In the genomic region with DNA sequence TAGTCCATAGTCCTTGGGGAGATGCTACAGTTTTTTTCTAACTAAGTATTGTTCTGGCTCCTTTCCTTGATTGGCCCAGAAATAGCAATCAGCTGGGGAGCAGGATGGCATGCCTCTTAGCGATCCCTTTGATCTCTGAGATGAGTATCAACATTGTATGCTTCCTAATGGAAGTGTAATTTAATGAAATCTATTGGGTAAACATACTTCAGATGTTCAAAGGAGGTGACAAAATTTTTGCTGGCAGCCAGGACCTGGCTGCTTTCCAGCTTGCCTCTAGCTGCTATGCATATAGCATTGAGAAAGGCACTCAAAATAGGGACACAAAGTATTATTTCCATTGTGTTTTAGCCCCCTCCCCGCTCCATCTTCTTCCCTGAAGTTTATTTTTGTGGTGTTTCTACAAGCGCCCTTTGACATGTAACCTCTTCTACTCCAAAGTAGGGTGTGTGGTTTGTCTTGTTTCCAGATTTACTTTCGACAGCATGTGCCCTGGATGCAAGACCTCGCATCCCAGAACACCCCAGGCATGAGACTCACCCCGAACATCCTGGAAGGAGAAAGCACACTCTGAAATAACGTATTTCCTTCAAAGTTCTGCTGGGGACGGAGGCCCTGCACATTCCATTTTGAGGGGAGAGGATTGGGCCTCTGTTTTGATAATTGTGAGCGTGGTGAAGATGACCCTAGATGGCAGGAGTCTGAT, we compare ENCODE assay signal across 19 mouse cellular contexts. TPM values are rescaled to one million over a fixed set of nuclear protein-coding genes. Genes with fewer than 3 reads are reported as not detected.
DNase-seq lines count a peak whose midpoint lies in the region; ATAC-seq and TF ChIP-seq lines count a peak whose summit lies in the region.
"Had no signal": no experiment of that assay in that cellular context is flagged by ENCODE, and none has a peak within 500 bp of the region (broad histone marks: within the 10 kb centered on the region; RNA-seq: fewer than 3 reads in every experiment).

No protein-coding gene starts in this region.

- peaks cover 14% of the 10 kb centered on the region; the same call in 1 of the 2 replicates for H3K4me1 ChIP-seq in lung, embryonic 14.5 days (ENCODE audit: insufficient read depth)
- H3K4me1 ChIP-seq in lung, adult 2 months (ENCODE audit: control insufficient read depth, insufficient read depth, low read length), result no peaks in the 10 kb centered on the region; the same call in 1 of the 2 replicates
- H3K4me1 ChIP-seq in midbrain, postnatal 0 days (ENCODE audit: insufficient read depth, low read length), result no peaks in the 10 kb centered on the region; the same call in 1 of the 2 replicates
- H3K4me1 ChIP-seq: forebrain, embryonic 12.5 days had no signal

- no peaks in the 10 kb centered on the region for H3K9me3 ChIP-seq in lung, embryonic 14.5 days (ENCODE audit: low read depth, low read length)
- H3K9me3 ChIP-seq in midbrain, postnatal 0 days (ENCODE audit: low read length), result no peaks in the 10 kb centered on the region
- H3K9me3 ChIP-seq: forebrain, embryonic 12.5 days had no signal

- H3K4me2 ChIP-seq in lung, embryonic 14.5 days, result no peak overlapping the region
- no peak overlapping the region for H3K4me2 ChIP-seq in midbrain, postnatal 0 days (ENCODE audit: low read depth, low read length, poor library complexity, severe bottlenecking)
- H3K4me2 ChIP-seq: forebrain, embryonic 12.5 days had no signal

- H3K9ac ChIP-seq in lung, embryonic 14.5 days, result no peak overlapping the region
- H3K9ac ChIP-seq in midbrain, postnatal 0 days (replicated peaks; ENCODE audit: low read length, poor library complexity, severe bottlenecking), result no peak overlapping the region
- H3K9ac ChIP-seq: forebrain, embryonic 12.5 days had no signal

- DNase-seq in embryo, embryonic 10.5 days (ENCODE audit: low spot score), result peak; percentile 7
- DNase-seq in embryo, embryonic 11 days, result no peak
- peak; percentile 90 for DNase-seq in lung, embryonic 14.5 days
- no peak for DNase-seq in lung, adult 2 months
- peak; percentile 39 for DNase-seq in lung, postnatal 36 days
- DNase-seq in midbrain, postnatal 0 days (ENCODE audit: low spot score), result peak; percentile 12
- DNase-seq in frontal cortex, postnatal 14 days (ENCODE audit: low spot score in 2 of 2), result no peak
- DNase-seq in gastrocnemius, postnatal 10 days, result no peak
- DNase-seq: adrenal gland, adult 8-10 months; gastrocnemius, postnatal 25 days; kidney, adult 8-10 months; kidney, postnatal 14 days; layer of hippocampus, postnatal 36 days; right cerebral cortex, adult 18-20 months; thymus, postnatal 14 days had no signal

- H3K27me3 ChIP-seq in lung, embryonic 14.5 days (ENCODE audit: insufficient read depth, low read length), result no peaks in the 10 kb centered on the region
- no peaks in the 10 kb centered on the region for H3K27me3 ChIP-seq in midbrain, postnatal 0 days (ENCODE audit: insufficient read depth, low read length)
- H3K27me3 ChIP-seq: forebrain, embryonic 12.5 days; Patski had no signal

- TF ChIP-seq POLR2A in lung, adult 2 months (IDR thresholded peaks at IDR 0.05; ENCODE audit: borderline replicate concordance, extremely low read depth, low read depth, low read length), result no peak

- ATAC-seq in lung, embryonic 14.5 days (ENCODE audit: insufficient read depth), result peak; percentile 85
- no peak for ATAC-seq in midbrain, postnatal 0 days (ENCODE audit: low FRiP score)
- ATAC-seq: Patski had no signal

- whole genome bisulfite sequencing in lung, embryonic 14.5 days, result 24% methylated on average over 9 of the region's 9 CpGs
- WGBS in lung, adult 2 months, result 57% methylated on average over 9 of the region's 9 CpGs
- 68% methylated on average over 9 of the region's 9 CpGs for WGBS in midbrain, postnatal 0 days

- H3K4me3 ChIP-seq in lung, embryonic 14.5 days (ENCODE audit: low read depth, low read length), result no peak overlapping the region
- H3K4me3 ChIP-seq in lung, adult 2 months (replicated peaks; ENCODE audit: extremely low read depth, low read depth, low read length), result no peak overlapping the region
- H3K4me3 ChIP-seq in midbrain, postnatal 0 days (ENCODE audit: low read depth, low read length), result no peak overlapping the region
- H3K4me3 ChIP-seq: forebrain, embryonic 12.5 days; layer of hippocampus, adult 2 months had no signal

- TF ChIP-seq CTCF in lung, embryonic 14.5 days (IDR thresholded peaks at IDR 0.05; ENCODE audit: low read depth), result no peak
- no peak for TF ChIP-seq CTCF in lung, adult 2 months (IDR thresholded peaks at IDR 0.05; ENCODE audit: insufficient read depth, low read length)
- no peak for TF ChIP-seq CTCF in midbrain, postnatal 0 days (IDR thresholded peaks at IDR 0.05)

- H3K27ac ChIP-seq in lung, embryonic 14.5 days (ENCODE audit: low read depth), result no peak overlapping the region
- H3K27ac ChIP-seq in midbrain, postnatal 0 days (ENCODE audit: low read depth, low read length), result no peak overlapping the region
- H3K27ac ChIP-seq: forebrain, embryonic 12.5 days; layer of hippocampus, adult 2 months; macrophage had no signal

- H3K36me3 ChIP-seq in lung, embryonic 14.5 days (ENCODE audit: insufficient read depth), result no peaks in the 10 kb centered on the region
- no peaks in the 10 kb centered on the region for H3K36me3 ChIP-seq in midbrain, postnatal 0 days (ENCODE audit: insufficient read depth, low read length)
- H3K36me3 ChIP-seq: forebrain, embryonic 12.5 days had no signal

RNA-seq across cellular contexts. Expression of gene Vti1a, which starts 34.7 kb away (rescaled TPM):
- 25.0 and 25.5 TPM in 2 replicates for polyA plus RNA-seq in lung, embryonic 14.5 days (2014; fragmentation: Nextera tagmentation; extraction: Ambion mirVana)
- polyA plus RNA-seq in lung, adult 2 months (2012; rRNA removed), result 10.3 and 11.5 TPM in 2 replicates
- 43.2 and 52.1 TPM in 2 replicates for total RNA-seq in midbrain, postnatal 0 days (2014; rRNA removed)
- 33.8 and 34.2 TPM in 2 replicates for polyA plus RNA-seq in midbrain, postnatal 0 days (2015; fragmentation: Nextera tagmentation; extraction: Ambion mirVana)
- 10 to 100 TPM; 14.8 to 15.6 TPM for total RNA-seq in gastrocnemius, postnatal 10 days (2021)

RNA-seq across cellular contexts. Expression of gene Zdhhc6, which starts 35.0 kb away (rescaled TPM):
- polyA plus RNA-seq in lung, embryonic 14.5 days (2014; fragmentation: Nextera tagmentation; extraction: Ambion mirVana), result 105 and 106 TPM in 2 replicates
- polyA plus RNA-seq in lung, adult 2 months (2012; rRNA removed), result 6.8 and 10.8 TPM in 2 replicates
- total RNA-seq in midbrain, postnatal 0 days (2014; rRNA removed), result 41.4 and 42.6 TPM in 2 replicates
- polyA plus RNA-seq in midbrain, postnatal 0 days (2015; fragmentation: Nextera tagmentation; extraction: Ambion mirVana), result 48.1 and 49.7 TPM in 2 replicates
- total RNA-seq in gastrocnemius, postnatal 10 days (2021), result 10 to 100 TPM; 19.8 to 26.7 TPM

Comparison
In these comparisons a context has a peak if more than half of its experiments do, and no peak if none do; other contexts are left out.
1. DNase-seq: peak in embryo, embryonic 10.5 days (single experiment), lung, embryonic 14.5 days (single experiment), lung, postnatal 36 days (single experiment) and midbrain, postnatal 0 days (single experiment); none in embryo, embryonic 11 days (single experiment), lung, adult 2 months (single experiment), frontal cortex, postnatal 14 days (0 of 2) and gastrocnemius, postnatal 10 days (single experiment).